Mouse (Mus musculus): ENCODE data around the gene Adam4. TPM values are rescaled to one million over a fixed set of nuclear protein-coding genes. Genes with fewer than 3 reads are reported as not detected.
"Not testable (repeated sequence)": the region's sequence is repeated elsewhere in the genome, so short reads cannot be mapped to it uniquely, and the experiment has no call there.

The Adam4 gene
- 0.15 and 0.17 TPM in 2 replicates for polyA plus RNA-seq (2015; fragmentation: Nextera tagmentation; extraction: Ambion mirVana)

GRCm38 (mm10) chr12:81421846-81422245 lies at the start of gene Adam4:
Gene Adam4, minus strand, starts transcription at chr12:81421946.
- no peaks in the 10 kb centered on the region for H3K36me3 ChIP-seq (ENCODE audit: control insufficient read depth, insufficient read depth, low read length)
- no peak within 1 kb of the TSS for H3K27ac ChIP-seq (replicated peaks)
- 95% methylated on average over 1 of the region's 1 CpGs for WGBS

DNA sequence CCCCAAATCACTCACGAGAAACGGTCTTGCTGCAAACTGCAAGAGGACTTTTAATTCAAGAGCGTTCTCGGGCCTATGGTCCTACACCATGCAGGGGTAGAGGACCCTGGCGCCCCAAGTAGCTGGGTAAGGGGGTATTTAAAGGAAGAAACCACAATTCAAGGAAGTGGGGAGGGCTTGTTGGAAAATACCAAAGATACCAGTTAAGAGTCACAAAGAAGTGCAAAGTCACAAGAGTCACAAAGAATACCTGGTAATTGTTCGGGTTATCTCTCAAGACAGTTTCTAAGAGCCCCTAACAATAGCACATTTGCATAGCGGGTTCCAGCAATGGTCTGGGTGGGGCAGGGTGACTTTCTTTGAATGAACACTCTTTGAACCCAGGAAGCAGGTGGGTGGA lies 37.3 kb upstream of the Adam4 start:
- H3K9me3 ChIP-seq (ENCODE audit: control insufficient read depth, low read length); H3K36me3 ChIP-seq (ENCODE audit: control insufficient read depth, insufficient read depth, low read length); H3K4me1 ChIP-seq (replicated peaks; ENCODE audit: control insufficient read depth, insufficient read depth); H3K4me2 ChIP-seq (replicated peaks; ENCODE audit: low read depth); H3K27me3 ChIP-seq (ENCODE audit: control insufficient read depth, insufficient read depth, low read length); DNase-seq (ENCODE audit: low spot score); H3K27ac ChIP-seq (replicated peaks); H3K4me3 ChIP-seq (ENCODE audit: low read depth, low read length); ATAC-seq (ENCODE audit: low FRiP score, low TSS enrichment); H3K9ac ChIP-seq (ENCODE audit: low read length): not testable (repeated sequence)
- WGBS = 94% methylated on average over 7 of the region's 7 CpGs

More at GRCm38 (mm10) chr12:81421846-81422245, at the start of gene Adam4:
- DNase-seq (ENCODE audit: low spot score) (no peak), ATAC-seq (ENCODE audit: low FRiP score, low TSS enrichment) (no peak)
- H3K9ac ChIP-seq (ENCODE audit: low read length) = no peak within 1 kb of the TSS
- TF ChIP-seq CTCF (IDR thresholded peaks at IDR 0.05; ENCODE audit: low read depth) (no peak), EP300 (optimal IDR thresholded peaks at IDR 0.05) (no peak)
- H3K9me3 ChIP-seq (ENCODE audit: control insufficient read depth, low read length) = 0 out of 2 replicates have a peak, but pooled peaks cover 2% of the 10 kb centered on the region
- H3K4me1 ChIP-seq (replicated peaks; ENCODE audit: control insufficient read depth, insufficient read depth) = no peaks in the 10 kb centered on the region
- no peaks in the 10 kb centered on the region for H3K27me3 ChIP-seq (ENCODE audit: control insufficient read depth, insufficient read depth, low read length)
- H3K4me3 ChIP-seq (ENCODE audit: low read depth, low read length) = no peak within 1 kb of the TSS
- no peak within 1 kb of the TSS for H3K4me2 ChIP-seq (replicated peaks; ENCODE audit: low read depth)

DNA sequence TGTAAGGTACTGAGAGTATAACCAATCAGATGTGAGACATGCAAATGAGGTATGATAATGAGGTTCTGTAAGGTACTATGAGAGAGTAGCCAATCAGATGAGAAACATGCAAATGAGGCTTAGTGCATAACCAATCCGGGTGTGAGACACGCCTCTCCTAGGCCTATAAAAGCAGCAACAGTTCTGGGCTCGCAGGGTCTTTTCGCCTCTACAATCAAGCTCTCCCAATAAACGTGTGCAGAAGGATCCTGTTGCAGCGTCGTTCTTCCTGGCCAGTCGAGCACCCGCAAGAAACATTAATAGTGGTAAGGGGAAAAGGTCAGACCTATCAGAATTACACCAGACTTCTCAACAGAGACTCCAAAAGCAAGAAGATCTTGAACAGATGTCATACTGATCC lies 17.2 kb upstream of the Adam4 start:
- H3K9me3 ChIP-seq (ENCODE audit: control insufficient read depth, low read length); H3K4me3 ChIP-seq (ENCODE audit: low read depth, low read length); H3K27ac ChIP-seq (replicated peaks); DNase-seq (ENCODE audit: low spot score); H3K9ac ChIP-seq (ENCODE audit: low read length); H3K36me3 ChIP-seq (ENCODE audit: control insufficient read depth, insufficient read depth, low read length); H3K4me2 ChIP-seq (replicated peaks; ENCODE audit: low read depth); ATAC-seq (ENCODE audit: low FRiP score, low TSS enrichment); H3K4me1 ChIP-seq (replicated peaks; ENCODE audit: control insufficient read depth, insufficient read depth); H3K27me3 ChIP-seq (ENCODE audit: control insufficient read depth, insufficient read depth, low read length): not testable (repeated sequence)
- WGBS = 89% methylated on average over 9 of the region's 9 CpGs

GRCm38 (mm10) chr12:81434778-81435177 lies 13.0 kb upstream of the Adam4 start:
- not testable (repeated sequence) for H3K27me3 ChIP-seq (ENCODE audit: control insufficient read depth, insufficient read depth, low read length); H3K4me2 ChIP-seq (replicated peaks; ENCODE audit: low read depth); H3K4me3 ChIP-seq (ENCODE audit: low read depth, low read length); H3K36me3 ChIP-seq (ENCODE audit: control insufficient read depth, insufficient read depth, low read length); H3K27ac ChIP-seq (replicated peaks); H3K4me1 ChIP-seq (replicated peaks; ENCODE audit: control insufficient read depth, insufficient read depth); H3K9ac ChIP-seq (ENCODE audit: low read length); ATAC-seq (ENCODE audit: low FRiP score, low TSS enrichment); H3K9me3 ChIP-seq (ENCODE audit: control insufficient read depth, low read length); DNase-seq (ENCODE audit: low spot score)
- 56% methylated on average over 2 of the region's 2 CpGs for WGBS

GRCm38 (mm10) chr12:81413211-81413610 lies 8.5 kb downstream of the Adam4 start:
- no peak overlapping the region for H3K27ac ChIP-seq (replicated peaks)
- DNase-seq (ENCODE audit: low spot score) = no peak
- H3K9me3 ChIP-seq (ENCODE audit: control insufficient read depth, low read length) = no peaks in the 10 kb centered on the region
- TF ChIP-seq EP300 (optimal IDR thresholded peaks at IDR 0.05) (no peak), CTCF (IDR thresholded peaks at IDR 0.05; ENCODE audit: low read depth) (no peak)
- 79% methylated on average over 3 of the region's 3 CpGs for WGBS
- no peak overlapping the region for H3K4me2 ChIP-seq (replicated peaks; ENCODE audit: low read depth)
- no peaks in the 10 kb centered on the region for H3K4me1 ChIP-seq (replicated peaks; ENCODE audit: control insufficient read depth, insufficient read depth)
- no peaks in the 10 kb centered on the region for H3K27me3 ChIP-seq (ENCODE audit: control insufficient read depth, insufficient read depth, low read length)
- no peak overlapping the region for H3K4me3 ChIP-seq (ENCODE audit: low read depth, low read length)
- no peak overlapping the region for H3K9ac ChIP-seq (ENCODE audit: low read length)
- ATAC-seq (ENCODE audit: low FRiP score, low TSS enrichment) = no peak
- H3K36me3 ChIP-seq (ENCODE audit: control insufficient read depth, insufficient read depth, low read length) = no peaks in the 10 kb centered on the region

DNA sequence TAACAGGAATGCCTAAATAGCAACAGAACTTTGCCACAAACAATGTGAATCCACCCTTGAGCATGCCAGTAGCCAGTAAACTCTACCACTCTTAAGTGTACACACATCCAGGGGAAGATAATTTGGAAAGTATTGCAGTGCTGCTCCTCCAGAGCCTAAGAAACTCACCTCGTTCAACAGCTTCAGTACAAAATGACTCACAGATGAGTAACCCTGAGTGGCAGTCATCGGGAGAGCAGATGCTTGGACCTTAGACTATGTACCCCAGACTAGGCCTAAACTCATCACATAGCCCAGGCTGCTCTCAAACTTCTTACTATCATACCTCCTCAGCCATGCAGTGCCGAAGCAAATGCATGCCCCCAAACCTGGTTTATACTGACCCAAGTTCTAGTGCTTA lies 12.8 kb downstream of the Adam4 start:
- no peak overlapping the region for H3K27ac ChIP-seq (replicated peaks)
- no peaks in the 10 kb centered on the region for H3K36me3 ChIP-seq (ENCODE audit: control insufficient read depth, insufficient read depth, low read length)
- H3K27me3 ChIP-seq (ENCODE audit: control insufficient read depth, insufficient read depth, low read length) = no peaks in the 10 kb centered on the region
- ATAC-seq (ENCODE audit: low FRiP score, low TSS enrichment) (no peak), DNase-seq (ENCODE audit: low spot score) (no peak)
- no peaks in the 10 kb centered on the region for H3K9me3 ChIP-seq (ENCODE audit: control insufficient read depth, low read length)
- WGBS = 80% methylated on average over 3 of the region's 3 CpGs
- no peak overlapping the region for H3K4me3 ChIP-seq (ENCODE audit: low read depth, low read length)
- no peaks in the 10 kb centered on the region for H3K4me1 ChIP-seq (replicated peaks; ENCODE audit: control insufficient read depth, insufficient read depth)
- H3K4me2 ChIP-seq (replicated peaks; ENCODE audit: low read depth) = no peak overlapping the region
- no peak for TF ChIP-seq EP300 (optimal IDR thresholded peaks at IDR 0.05)
- no peak for TF ChIP-seq CTCF (IDR thresholded peaks at IDR 0.05; ENCODE audit: low read depth)
- H3K9ac ChIP-seq (ENCODE audit: low read length) = no peak overlapping the region

Data from stomach, postnatal 0 days (tissue).